Mouse (Mus musculus) spleen, adult 2 months (tissue): ENCODE results near the gene Cd40. TPM values are rescaled to one million over a fixed set of nuclear protein-coding genes. Genes with fewer than 3 reads are reported as not detected.

Source experiments
- DNase-seq, 2 experiments: peaks; one replicate each; pipeline versions ENCODE4 v3.0.0 to v3.0.0-alpha.2; 2012 to 2021; ENCODE audit warnings: low spot score in 2 of 2, low read depth in 1 of 2
- H3K27ac ChIP-seq: fragments of 200-500 bp; 2 replicates; pipeline ENCODE4 v1.5.1; 2012; ENCODE audit warnings: low read length, inconsistent platforms; ENCODE audit not compliant: insufficient read depth
- H3K27me3 ChIP-seq: fragments of 200-500 bp; 2 replicates; pipeline ENCODE4 v1.6.1; 2012; ENCODE audit warnings: mild to moderate bottlenecking, moderate library complexity, low read length, inconsistent platforms; ENCODE audit not compliant: control insufficient read depth, insufficient read depth
- H3K36me3 ChIP-seq: fragments of 200-500 bp; 2 replicates; pipeline ENCODE4 v1.6.1; 2012; ENCODE audit warnings: mild to moderate bottlenecking, low read length, inconsistent platforms; ENCODE audit not compliant: control insufficient read depth, insufficient read depth
- H3K4me1 ChIP-seq: fragments of 200-500 bp; 2 replicates; pipeline ENCODE4 v1.6.1; 2011; ENCODE audit warnings: inconsistent platforms; ENCODE audit not compliant: control insufficient read depth, insufficient read depth, insufficient read length
- H3K4me3 ChIP-seq: fragments of 200-500 bp; 2 replicates; pipeline ENCODE4 v1.5.1; 2011; ENCODE audit warnings: mild to moderate bottlenecking, inconsistent platforms; ENCODE audit not compliant: insufficient read depth, insufficient read length; ENCODE audit errors: extremely low read depth
- CTCF ChIP-seq: fragments of 200-500 bp; IDR thresholded peaks from 2 replicates; pipeline ENCODE4 v1.5.1; 2011; ENCODE audit warnings: mild to moderate bottlenecking, inconsistent platforms; ENCODE audit not compliant: insufficient read depth, insufficient read length, insufficient replicate concordance; ENCODE audit errors: extremely low read depth
- POLR2A ChIP-seq: fragments of 200-500 bp; IDR thresholded peaks from 2 replicates; pipeline ENCODE4 v1.6.1; 2011; ENCODE audit warnings: low read depth, low read length, inconsistent platforms
- WGBS: fragments of 180-500 bp; shearing (Covaris S2); methylation state at CpG from one replicate; pipeline ENCODE4 v1.1.7; 2018; 5-methylcytosine and 5-hydroxymethylcytosine counted together
- polyA plus RNA-seq: library from polyadenylated mRNA; depleted of rRNA; stranded (reverse); fragments of >200 nt; gene quantifications from 2 replicates; pipeline ENCODE4 v1.2.3, GENCODE M21; 2012

The Cd40 gene
- polyA plus RNA-seq, 1 experiment, result 66.9 TPM

- H3K36me3 ChIP-seq, result no peaks in the 10 kb centered on the region
- 37% methylated on average over 14 of the region's 14 CpGs for WGBS
- peak overlapping the region; percentile 69 for H3K4me3 ChIP-seq
- DNase-seq, result peak; percentile 63 to 70
- H3K4me1 ChIP-seq, result peaks cover 18% of the 10 kb centered on the region; the same call in 1 of the 2 replicates
- H3K27me3 ChIP-seq, result no peaks in the 10 kb centered on the region
- H3K27ac ChIP-seq, result peak overlapping the region; percentile 82
- TF ChIP-seq POLR2A (no peak), CTCF (0 out of 2 replicates have a peak, but pooled peaks have one; percentile 5)
These were observed 1.1 kb downstream of the Cd40 start for GRCm38 (mm10) chr2:165056377-165057085.

- Histone ChIP-seq H3K27me3 (no peaks in the 10 kb centered on the region), H3K36me3 (peaks cover 12% of the 10 kb centered on the region; the same call in 1 of the 2 replicates), H3K4me1 (peaks cover 22% of the 10 kb centered on the region; the same call in 1 of the 2 replicates), H3K4me3 (no peak overlapping the region), H3K27ac (no peak overlapping the region)
- 67% methylated on average over 4 of the region's 4 CpGs for WGBS
- TF ChIP-seq POLR2A (no peak), CTCF (no peak)
- DNase-seq, result no peak
These were observed 4.5 kb downstream of the Cd40 start for GRCm38 (mm10) chr2:165059961-165060360.

- TF ChIP-seq POLR2A, result no peak
- TF ChIP-seq CTCF, result no peak
- DNase-seq, result peak in 1 of 2 experiments; percentile 55
- WGBS, result 58% methylated on average over 16 of the region's 16 CpGs
- no peak overlapping the region for H3K4me3 ChIP-seq
- peak overlapping the region; percentile 55 for H3K27ac ChIP-seq
- no peaks in the 10 kb centered on the region for H3K27me3 ChIP-seq
- H3K36me3 ChIP-seq, result peaks cover 20% of the 10 kb centered on the region
- peaks cover 20% of the 10 kb centered on the region; the same call in 1 of the 2 replicates for H3K4me1 ChIP-seq
These were observed 6.4 kb downstream of the Cd40 start for GRCm38 (mm10) chr2:165061638-165062433.

- no peaks in the 10 kb centered on the region for H3K27me3 ChIP-seq
These were observed 9.1 kb downstream of the Cd40 start for GRCm38 (mm10) chr2:165064489-165064888.

GRCm38 (mm10) chr2:165068806-165069205 is 13.4 kb downstream of the Cd40 start:
- H3K4me3 ChIP-seq, result no peak overlapping the region
- peaks cover 11% of the 10 kb centered on the region for H3K36me3 ChIP-seq
- TF ChIP-seq POLR2A (no peak), CTCF (no peak)
- H3K27me3 ChIP-seq, result no peaks in the 10 kb centered on the region
- WGBS, result 80% methylated on average over 2 of the region's 2 CpGs
- no peak overlapping the region for H3K27ac ChIP-seq
- no peaks in the 10 kb centered on the region; the same call in 1 of the 2 replicates for H3K4me1 ChIP-seq
- DNase-seq, result no peak

More at GRCm38 (mm10) chr2:165064489-165064888, 9.1 kb downstream of the Cd40 start:
- DNase-seq, result no peak
- Histone ChIP-seq H3K4me1 (peaks cover 12% of the 10 kb centered on the region; the same call in 1 of the 2 replicates), H3K27ac (no peak overlapping the region), H3K36me3 (peaks cover 20% of the 10 kb centered on the region), H3K4me3 (no peak overlapping the region)
- WGBS, result 78% methylated on average over 7 of the region's 7 CpGs
- TF ChIP-seq POLR2A (no peak), CTCF (no peak)

- TF ChIP-seq CTCF (no peak), POLR2A (no peak)
- DNase-seq, result peak; percentile 19 to 33
- Histone ChIP-seq H3K4me1 (no peaks in the 10 kb centered on the region; the same call in 1 of the 2 replicates), H3K27me3 (no peaks in the 10 kb centered on the region), H3K4me3 (no peak overlapping the region), H3K36me3 (peaks cover 8% of the 10 kb centered on the region), H3K27ac (no peak overlapping the region)
- 33% methylated on average over 23 of the region's 23 CpGs for WGBS
These were observed 14.8 kb downstream of the Cd40 start for GRCm38 (mm10) chr2:165070096-165070816.
